In genomic region chr2:117122701-117123337, GRCm38 (mm10) we compare ENCODE assay signal across 8 mouse cellular contexts. TPM values are rescaled to one million over a fixed set of nuclear protein-coding genes. Genes with fewer than 3 reads are reported as not detected.
A peak's percentile ranks its signal among the peaks of the same experiment; 100 is the strongest.
DNase-seq lines count a peak whose midpoint lies in the region; ATAC-seq and TF ChIP-seq lines count a peak whose summit lies in the region.

No protein-coding gene starts in this region.

- WGBS in heart, embryonic 12.5 days: 4% methylated on average over 17 of the region's 17 CpGs
- WGBS in kidney, embryonic 16.5 days: 2% methylated on average over 17 of the region's 17 CpGs
- WGBS in liver, embryonic 16.5 days (ENCODE audit: insufficient replicate concordance): under 1% methylated on average over 17 of the region's 17 CpGs
- 8% methylated on average over 17 of the region's 17 CpGs for WGBS in neural tube, embryonic 12.5 days

- dilution Hi-C loops in CH12.LX (cut with MboI; ENCODE audit: extremely low pct_ligation_motif_present, extremely low pct_unique_long_range_greater_than_20kb, low sequenced_read_pairs): no loop called here

- peak overlapping the region; percentile 80 to 96 (median 81) for H3K4me3 ChIP-seq in CH12.LX (replicated peaks in 1 of 3; ENCODE audit: low read depth in 2 of 3, low read length in 2 of 3, poor library complexity in 1 of 3)
- H3K4me3 ChIP-seq in heart, embryonic 12.5 days: peak overlapping the region; percentile 67
- peak overlapping the region; percentile 85 for H3K4me3 ChIP-seq in kidney, embryonic 16.5 days (ENCODE audit: low read length)
- H3K4me3 ChIP-seq in liver, embryonic 16.5 days (ENCODE audit: low read depth, low read length): peak overlapping the region; percentile 78
- H3K4me3 ChIP-seq in neural tube, embryonic 12.5 days: peak overlapping the region; percentile 98

- no peak for TF ChIP-seq CTCF in CH12.LX (conservative IDR thresholded peaks at IDR 0.05 in 1 of 2, IDR thresholded peaks at IDR 0.05 in 1 of 2; ENCODE audit: low read depth in 2 of 2, low read length in 2 of 2)

- H3K9me3 ChIP-seq in CH12.LX (replicated peaks; ENCODE audit: low read length): no peaks in the 10 kb centered on the region
- no peaks in the 10 kb centered on the region for H3K9me3 ChIP-seq in heart, embryonic 12.5 days (replicated peaks)
- no peaks in the 10 kb centered on the region for H3K9me3 ChIP-seq in kidney, embryonic 16.5 days (ENCODE audit: low read length)
- H3K9me3 ChIP-seq in liver, embryonic 16.5 days (replicated peaks; ENCODE audit: control insufficient read depth, low read length): no peaks in the 10 kb centered on the region
- no peaks in the 10 kb centered on the region for H3K9me3 ChIP-seq in neural tube, embryonic 12.5 days

- H3K4me2 ChIP-seq in CH12.LX (ENCODE audit: insufficient read depth, low read depth, poor library complexity, severe bottlenecking): peak overlapping the region; percentile 82
- H3K4me2 ChIP-seq in heart, embryonic 12.5 days: peak overlapping the region; percentile 72
- H3K4me2 ChIP-seq in kidney, embryonic 16.5 days (replicated peaks; ENCODE audit: low read depth, low read length): peak overlapping the region; percentile 63
- H3K4me2 ChIP-seq in liver, embryonic 16.5 days (ENCODE audit: low read depth, low read length): peak overlapping the region; percentile 90
- peak overlapping the region; percentile 72 for H3K4me2 ChIP-seq in neural tube, embryonic 12.5 days (replicated peaks)

- peaks cover 0 to 5% of the 10 kb centered on the region in 2 experiments for H3K36me3 ChIP-seq in CH12.LX (replicated peaks in 1 of 2; ENCODE audit: control insufficient read depth in 1 of 2, insufficient read depth in 1 of 2, low read length in 1 of 2)
- no peaks in the 10 kb centered on the region for H3K36me3 ChIP-seq in heart, embryonic 12.5 days
- no peaks in the 10 kb centered on the region for H3K36me3 ChIP-seq in kidney, embryonic 16.5 days (ENCODE audit: insufficient read depth, low read length)
- H3K36me3 ChIP-seq in liver, embryonic 16.5 days (ENCODE audit: control insufficient read depth, insufficient read depth): no peaks in the 10 kb centered on the region
- no peaks in the 10 kb centered on the region for H3K36me3 ChIP-seq in neural tube, embryonic 12.5 days

- peak; percentile 79 for DNase-seq in CH12.LX (ENCODE audit: extremely low read depth)
- peak; percentile 69 for DNase-seq in adrenal gland, adult 8-10 months
- peak; percentile 66 for DNase-seq in embryo, embryonic 9.5 days (ENCODE audit: extremely low spot score)
- peak; percentile 65 for DNase-seq in thymus, postnatal 0 days (ENCODE audit: low spot score)

- no peak for TF ChIP-seq POLR2A in CH12.LX (IDR thresholded peaks at IDR 0.05; ENCODE audit: low read depth, low read length)

- no peak overlapping the region for H3K27ac ChIP-seq in CH12.LX (ENCODE audit: insufficient read depth, low read depth)
- H3K27ac ChIP-seq in heart, embryonic 12.5 days (ENCODE audit: poor library complexity, severe bottlenecking): peak overlapping the region; percentile 77
- peak overlapping the region; percentile 56; the same call in 1 of the 2 replicates for H3K27ac ChIP-seq in kidney, embryonic 16.5 days (ENCODE audit: low read length)
- peak overlapping the region; percentile 29; the same call in 1 of the 2 replicates for H3K27ac ChIP-seq in liver, embryonic 16.5 days (ENCODE audit: low read length)
- no peak overlapping the region for H3K27ac ChIP-seq in neural tube, embryonic 12.5 days

- in situ Hi-C loops in CH12.LX (cut with MboI; ENCODE audit: low pct_ligation_motif_present, low pct_unique_long_range_greater_than_20kb, low sequenced_read_pairs): loop anchor here (10.0 kb wide), 2 partner anchors 52 to 148 kb away; no protein-coding TSS in a partner anchor

- peaks cover 28% of the 10 kb centered on the region for H3K79me2 ChIP-seq in CH12.LX (replicated peaks; ENCODE audit: control insufficient read depth, extremely low read depth, insufficient read depth, poor library complexity, severe bottlenecking)

- TF ChIP-seq EP300 in CH12.LX (IDR thresholded peaks at IDR 0.05; ENCODE audit: low read length): 0 out of 2 replicates have a peak, but pooled peaks have one; percentile 24

- TF ChIP-seq RAD21 in CH12.LX (IDR thresholded peaks at IDR 0.05; ENCODE audit: low read depth, low read length): no peak

- peak overlapping the region; percentile 71 for H3K9ac ChIP-seq in CH12.LX (ENCODE audit: insufficient read depth, low read depth)
- peak overlapping the region; percentile 96 for H3K9ac ChIP-seq in heart, embryonic 12.5 days
- peak overlapping the region; percentile 99 for H3K9ac ChIP-seq in kidney, embryonic 16.5 days (replicated peaks; ENCODE audit: low read length)
- H3K9ac ChIP-seq in liver, embryonic 16.5 days (ENCODE audit: low read depth, low read length): peak overlapping the region; percentile 37; the same call in 1 of the 2 replicates
- H3K9ac ChIP-seq in neural tube, embryonic 12.5 days: peak overlapping the region; percentile 98; the same call in 1 of the 2 replicates

- H3K4me1 ChIP-seq in CH12.LX (ENCODE audit: control insufficient read depth in 1 of 2, insufficient read depth in 2 of 2): peaks cover 0 to 12% of the 10 kb centered on the region in 2 experiments; a peak in 2 of 4 replicates
- peaks cover 14% of the 10 kb centered on the region for H3K4me1 ChIP-seq in heart, embryonic 12.5 days (replicated peaks)
- H3K4me1 ChIP-seq in kidney, embryonic 16.5 days (ENCODE audit: insufficient read depth, low read length): peaks cover 15% of the 10 kb centered on the region
- peaks cover 8% of the 10 kb centered on the region for H3K4me1 ChIP-seq in liver, embryonic 16.5 days (ENCODE audit: control insufficient read depth, low read depth, low read length)
- peaks cover 12% of the 10 kb centered on the region for H3K4me1 ChIP-seq in neural tube, embryonic 12.5 days

- no peaks in the 10 kb centered on the region for H3K27me3 ChIP-seq in CH12.LX (replicated peaks)
- H3K27me3 ChIP-seq in heart, embryonic 12.5 days (replicated peaks): no peaks in the 10 kb centered on the region
- no peaks in the 10 kb centered on the region for H3K27me3 ChIP-seq in kidney, embryonic 16.5 days (ENCODE audit: insufficient read depth, low read length)
- no peaks in the 10 kb centered on the region for H3K27me3 ChIP-seq in liver, embryonic 16.5 days (ENCODE audit: control insufficient read depth, insufficient read depth, low read depth, low read length)
- no peaks in the 10 kb centered on the region for H3K27me3 ChIP-seq in neural tube, embryonic 12.5 days (replicated peaks)

- ATAC-seq in heart, embryonic 12.5 days (ENCODE audit: insufficient number of reproducible peaks, low FRiP score): peak; percentile 64; the same call in 1 of the 2 replicates
- 0 out of 2 replicates have a peak, but pooled peaks have one; percentile 10 for ATAC-seq in kidney, embryonic 16.5 days (ENCODE audit: low FRiP score, low TSS enrichment)
- ATAC-seq in liver, embryonic 16.5 days (ENCODE audit: low read depth): peak; percentile 64
- peak; percentile 45 for ATAC-seq in neural tube, embryonic 12.5 days (ENCODE audit: low FRiP score, low read depth)

TF ChIP-seq in CH12.LX, 34 proteins besides CTCF, POLR2A, EP300 and RAD21 (continues in another document):
- TF ChIP-seq ETS1 (conservative IDR thresholded peaks at IDR 0.05; ENCODE audit: low read depth, low read length): peak; percentile 41; the same call in 1 of the 2 replicates
- peak; percentile 34; the same call in 1 of the 2 replicates for TF ChIP-seq ELF1 (IDR thresholded peaks at IDR 0.05; ENCODE audit: low read depth, low read length)
- TF ChIP-seq TBP (conservative IDR thresholded peaks at IDR 0.05; ENCODE audit: low read depth, low read length): peak; percentile 43; the same call in 1 of the 2 replicates
- no peak for TF ChIP-seq NRF1 (IDR thresholded peaks at IDR 0.05; ENCODE audit: low read depth, low read length)
- no peak for TF ChIP-seq POLR2AphosphoS2 (IDR thresholded peaks at IDR 0.05; ENCODE audit: low read depth, low read length)
- 0 out of 2 replicates have a peak, but pooled peaks have one; percentile 22 for TF ChIP-seq UBTF (IDR thresholded peaks at IDR 0.05; ENCODE audit: low read depth, low read length)
- no peak for TF ChIP-seq E2F4 (IDR thresholded peaks at IDR 0.05; ENCODE audit: insufficient replicate concordance, low read depth, low read length)
- TF ChIP-seq HCFC1 (IDR thresholded peaks at IDR 0.05; ENCODE audit: low read depth, low read length): no peak
- TF ChIP-seq CHD1 (IDR thresholded peaks at IDR 0.05; ENCODE audit: low read depth, low read length): no peak; the same call in 1 of the 2 replicates
- no peak for TF ChIP-seq PAX5 (IDR thresholded peaks at IDR 0.05; ENCODE audit: low read length)
- TF ChIP-seq NELFE (IDR thresholded peaks at IDR 0.05; ENCODE audit: low read depth, low read length): no peak
- peak; percentile 93 for TF ChIP-seq BHLHE40 (IDR thresholded peaks at IDR 0.05; ENCODE audit: low read depth, low read length)
- no peak for TF ChIP-seq ZKSCAN1 (IDR thresholded peaks at IDR 0.05; ENCODE audit: borderline replicate concordance, low read depth, low read length)
- peak; percentile 82 for TF ChIP-seq ZNF384 (IDR thresholded peaks at IDR 0.05; ENCODE audit: low read depth, low read length)
- TF ChIP-seq MAFK (IDR thresholded peaks at IDR 0.05; ENCODE audit: insufficient replicate concordance, low read length): no peak
- no peak for TF ChIP-seq RCOR1 (conservative IDR thresholded peaks at IDR 0.05; ENCODE audit: low read depth, low read length)
- TF ChIP-seq TCF12 (IDR thresholded peaks at IDR 0.05; ENCODE audit: low read depth, low read length): no peak
- no peak for TF ChIP-seq GABPA (IDR thresholded peaks at IDR 0.05; ENCODE audit: insufficient replicate concordance, low read depth, low read length)
- TF ChIP-seq USF2 (conservative IDR thresholded peaks at IDR 0.05; ENCODE audit: low read depth, low read length): peak; percentile 88
- peak; percentile 95 for TF ChIP-seq SIN3A (IDR thresholded peaks at IDR 0.05; ENCODE audit: low read length)
- TF ChIP-seq IRF4 (IDR thresholded peaks at IDR 0.05; ENCODE audit: low read depth, low read length): 0 out of 2 replicates have a peak, but pooled peaks have one; percentile 8

RNA-seq across cellular contexts. Expression of gene Spred1, which starts 1.6 kb away (rescaled TPM):
- total RNA-seq in CH12.LX (2012; rRNA removed): 6.9 and 7.0 TPM in 2 replicates
- 16.5 and 18.1 TPM in 2 replicates for total RNA-seq in CH12.LX (2014; rRNA removed)
- polyA plus RNA-seq in CH12.LX (2012; ENCODE audit: insufficient read length, low read depth): 8.8 and 9.7 TPM in 2 replicates
- total RNA-seq in adrenal gland, adult 8-10 months (2022): 100 to 1,000 TPM in 3 of 4 experiments, 10 to 100 TPM in 1; 81.3 to 142 (median 124) TPM
- polyA plus RNA-seq in heart, embryonic 12.5 days (2016; fragmentation: Nextera tagmentation; extraction: Ambion mirVana): 13.8 and 14.7 TPM in 2 replicates
- 7.6 and 7.7 TPM in 2 replicates for polyA plus RNA-seq in kidney, embryonic 16.5 days (2015; fragmentation: Nextera tagmentation; extraction: Ambion mirVana)
- polyA plus RNA-seq in liver, embryonic 16.5 days (2015; fragmentation: Nextera tagmentation; extraction: Ambion mirVana): 1.1 and 1.4 TPM in 2 replicates
- polyA plus RNA-seq in neural tube, embryonic 12.5 days (2016; fragmentation: Nextera tagmentation; extraction: Ambion mirVana): 20.6 and 21.7 TPM in 2 replicates
- polyA plus RNA-seq in thymus, postnatal 0 days (2015; fragmentation: Nextera tagmentation; extraction: Ambion mirVana): 5.3 and 6.4 TPM in 2 replicates

Comparison
In these comparisons a context has a peak if more than half of its experiments do, and no peak if none do; other contexts are left out.
1. H3K27ac ChIP-seq: peak in heart, embryonic 12.5 days (single experiment), kidney, embryonic 16.5 days (single experiment) and liver, embryonic 16.5 days (single experiment); none in CH12.LX (single experiment) and neural tube, embryonic 12.5 days (single experiment).
2. H3K9ac ChIP-seq: peak in every context shown above with its lines; median percentile 99 in kidney, embryonic 16.5 days; 98 in neural tube, embryonic 12.5 days; 96 in heart, embryonic 12.5 days; 71 in CH12.LX; 37 in liver, embryonic 16.5 days.
3. ATAC-seq: peak in every context shown above with its lines; median percentile 64 in heart, embryonic 12.5 days; 64 in liver, embryonic 16.5 days; 45 in neural tube, embryonic 12.5 days; 10 in kidney, embryonic 16.5 days.
4. Peak in every context shown above with its lines, with median percentiles within 50 percentile points of each other: DNase-seq, H3K4me2 ChIP-seq and H3K4me3 ChIP-seq.